Mouse (Mus musculus): Measurements from ENCODE around the gene Gm21985.

Gene Gm21985

GRCm38 (mm10) chr2:112318227-112318626 is 52.1 kb downstream of the Gm21985 start:
- in situ Hi-C loops (cut with MboI; ENCODE audit: low sequenced_read_pairs) = no loop called here

- in situ Hi-C loops (cut with MboI; ENCODE audit: low sequenced_read_pairs) = no loop called here
These were observed 52.8 kb downstream of the Gm21985 start for GRCm38 (mm10) chr2:112318905-112319304.

- in situ Hi-C loops (cut with MboI; ENCODE audit: low sequenced_read_pairs) = no loop called here
These were observed 62.1 kb downstream of the Gm21985 start for GRCm38 (mm10) chr2:112328069-112328777.

- in situ Hi-C loops (cut with MboI; ENCODE audit: low sequenced_read_pairs) = no loop called here
These were observed 66.2 kb downstream of the Gm21985 start for GRCm38 (mm10) chr2:112332051-112332898.

GRCm38 (mm10) chr2:112337211-112337610 is 71.1 kb downstream of the Gm21985 start:
- in situ Hi-C loops (cut with MboI; ENCODE audit: low sequenced_read_pairs) = no loop called here

GRCm38 (mm10) chr2:112339736-112340135 is 73.6 kb downstream of the Gm21985 start:
- in situ Hi-C loops (cut with MboI; ENCODE audit: low sequenced_read_pairs) = no loop called here

- in situ Hi-C loops (cut with MboI; ENCODE audit: low sequenced_read_pairs) = no loop called here
These were observed 75.0 kb downstream of the Gm21985 start for GRCm38 (mm10) chr2:112341117-112341516.

- in situ Hi-C loops (cut with MboI; ENCODE audit: low sequenced_read_pairs) = no loop called here
These were observed 82.1 kb downstream of the Gm21985 start for GRCm38 (mm10) chr2:112348246-112348645.

GRCm38 (mm10) chr2:112353685-112354455 is 87.8 kb downstream of the Gm21985 start:
- in situ Hi-C loops (cut with MboI; ENCODE audit: low sequenced_read_pairs) = no loop called here

- in situ Hi-C loops (cut with MboI; ENCODE audit: low sequenced_read_pairs) = no loop called here
These were observed 93.5 kb downstream of the Gm21985 start for GRCm38 (mm10) chr2:112359611-112360010.

GRCm38 (mm10) chr2:112360012-112360780 is 94.1 kb downstream of the Gm21985 start:
- in situ Hi-C loops (cut with MboI; ENCODE audit: low sequenced_read_pairs) = no loop called here

- in situ Hi-C loops (cut with MboI; ENCODE audit: low sequenced_read_pairs) = no loop called here
These were observed 94.7 kb downstream of the Gm21985 start for GRCm38 (mm10) chr2:112360781-112361169.

- in situ Hi-C loops (cut with MboI; ENCODE audit: low sequenced_read_pairs) = no loop called here
These were observed 101.1 kb downstream of the Gm21985 start for GRCm38 (mm10) chr2:112367222-112367621.

- in situ Hi-C loops (cut with MboI; ENCODE audit: low sequenced_read_pairs) = no loop called here
These were observed 101.9 kb downstream of the Gm21985 start, which contains the start of gene Emc4 for GRCm38 (mm10) chr2:112367726-112368673. Gene Emc4, minus strand, starts transcription at chr2:112368027.

GRCm38 (mm10) chr2:112369941-112370340 is 103.8 kb downstream of the Gm21985 start:
- in situ Hi-C loops (cut with MboI; ENCODE audit: low sequenced_read_pairs) = loop anchor here (10.0 kb wide), 1 partner anchor 105 kb away; no protein-coding TSS in a partner anchor

- in situ Hi-C loops (cut with MboI; ENCODE audit: low sequenced_read_pairs) = loop anchor here (10.0 kb wide), 1 partner anchor 102 kb away; no protein-coding TSS in a partner anchor
These were observed 107.0 kb downstream of the Gm21985 start for GRCm38 (mm10) chr2:112373141-112373540.

- in situ Hi-C loops (cut with MboI; ENCODE audit: low sequenced_read_pairs) = loop anchor here (10.0 kb wide), 1 partner anchor 100 kb away; no protein-coding TSS in a partner anchor
These were observed 108.5 kb downstream of the Gm21985 start for GRCm38 (mm10) chr2:112374610-112375009.

GRCm38 (mm10) chr2:112378973-112379898 is 113.1 kb downstream of the Gm21985 start, which contains the start of gene Katnbl1:
Gene Katnbl1, plus strand, starts transcription at chr2:112379211.
- in situ Hi-C loops (cut with MboI; ENCODE audit: low sequenced_read_pairs) = loop anchor here (10.0 kb wide), 1 partner anchor 96 kb away; no protein-coding TSS in a partner anchor

Measured in CH12F3 (cell line).